Mouse (Mus musculus): Measurements from ENCODE around the gene Srebf2. TPM values are rescaled to one million over a fixed set of nuclear protein-coding genes. Genes with fewer than 3 reads are reported as not detected.
A peak's percentile ranks its signal among the peaks of the same experiment; 100 is the strongest.

The Srebf2 gene
- total RNA-seq, 2 experiments from 2014 or later = 233 to 234 TPM

Small RNA genes within 50 kb of the gene (microRNA-seq; reads per million reads assigned to microRNA genes)
- gene Mir33 = 38.8 reads per million, percentile 42 among the genes with 10 or more reads in this experiment

Other genes starting within 250 kb of the Srebf2 start
- 10 to 100 TPM; 45.7 to 48.1 TPM for gene Polr3h, start 220.9 kb upstream of the Srebf2 start, total RNA-seq (2021)
- gene Csdc2, start 210.4 kb upstream of the Srebf2 start, total RNA-seq (2021) = 100 to 1,000 TPM; 191 to 201 TPM
- 100 to 1,000 TPM; 138 to 140 TPM for gene Pmm1, start 186.3 kb upstream of the Srebf2 start, total RNA-seq (2021)
- not detected for gene 1700029P11Rik, start 166.6 kb upstream of the Srebf2 start, total RNA-seq (2021)
- gene Xrcc6, start 159.3 kb upstream of the Srebf2 start, total RNA-seq (2021) = 10 to 100 TPM; 28.3 to 28.7 TPM
- 10 to 100 TPM; 64.8 to 72.7 TPM for gene Desi1, start 113.3 kb upstream of the Srebf2 start, total RNA-seq (2021)
- gene Snu13, start 99.6 kb upstream of the Srebf2 start, total RNA-seq (2021) = 100 to 1,000 TPM; 123 to 130 TPM
- gene 4930407I10Rik, start 88.0 kb upstream of the Srebf2 start, total RNA-seq (2021) = not detected
- gene Mei1, start 77.2 kb upstream of the Srebf2 start, total RNA-seq (2021) = under 1 TPM in 1 of 2 experiments, not detected in 1; 0.10 TPM
- gene Ccdc134, start 19.3 kb upstream of the Srebf2 start, total RNA-seq (2021) = 10 to 100 TPM; 11.3 to 12.4 TPM
- 1 to 10 TPM; 1.5 to 2.0 TPM for gene Shisa8, start 65.6 kb downstream of the Srebf2 start, total RNA-seq (2021)
- gene Tnfrsf13c, start 77.2 kb downstream of the Srebf2 start, total RNA-seq (2021) = 1 to 10 TPM in 1 of 2 experiments, under 1 TPM in 1; 0.46 to 1.1 TPM
- 1 to 10 TPM; 6.5 to 6.9 TPM for gene Cenpm, start 97.6 kb downstream of the Srebf2 start, total RNA-seq (2021)
- 10 to 100 TPM; 70.9 to 77.4 TPM for gene 1500009C09Rik, start 105.2 kb downstream of the Srebf2 start, total RNA-seq (2021)
- gene Sept3, start 127.7 kb downstream of the Srebf2 start, total RNA-seq (2021) = 100 to 1,000 TPM; 666 to 687 TPM
- gene Wbp2nl, start 151.8 kb downstream of the Srebf2 start, total RNA-seq (2021) = under 1 TPM in 1 of 2 experiments, not detected in 1; 0.24 TPM
- gene Naga, start 191.7 kb downstream of the Srebf2 start, total RNA-seq (2021) = 10 to 100 TPM; 32.1 to 33.6 TPM
- 1 to 10 TPM; 1.1 to 1.2 TPM for gene Pheta2, start 191.8 kb downstream of the Srebf2 start, total RNA-seq (2021)
- gene Smdt1, start 191.8 kb downstream of the Srebf2 start, total RNA-seq (2021) = 100 to 1,000 TPM; 122 to 125 TPM
- gene Ndufa6, start 207.1 kb downstream of the Srebf2 start, total RNA-seq (2021) = 100 to 1,000 TPM; 161 to 174 TPM
- gene Cyp2d22, start 233.1 kb downstream of the Srebf2 start, total RNA-seq (2021) = 1 to 10 TPM; 5.3 to 7.0 TPM
- gene Cyp2d11, start 246.8 kb downstream of the Srebf2 start, total RNA-seq (2021) = not detected

Data from left cerebral cortex, postnatal 4 days (tissue).